Mouse (Mus musculus): ENCODE measurements around the gene Teddm1a.
"Not testable (repeated sequence)": the region's sequence is repeated elsewhere in the genome, so short reads cannot be mapped to it uniquely, and the experiment has no call there.

DNA sequence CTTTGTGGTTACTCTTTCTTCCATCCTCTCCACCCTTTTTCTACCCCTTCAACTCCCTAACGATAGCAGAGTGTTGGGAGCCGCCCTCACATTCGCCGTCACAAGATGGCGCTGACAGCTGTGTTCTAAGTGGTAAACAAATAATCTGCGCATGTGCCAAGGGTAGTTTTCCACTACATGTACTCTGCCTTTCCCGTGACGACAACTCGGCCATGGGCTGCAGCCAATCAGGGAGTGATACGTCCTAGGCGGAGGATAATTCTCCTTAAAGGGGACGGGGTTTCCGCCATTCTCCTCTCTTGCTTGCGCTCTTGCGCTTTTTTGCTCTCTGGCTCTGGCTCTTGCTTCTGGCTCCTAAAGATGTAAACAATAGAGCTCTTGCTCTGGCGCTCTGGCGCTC is 11.2 kb upstream of the Teddm1a start:
- not testable (repeated sequence) for TF ChIP-seq CTCF, EP300 (IDR thresholded peaks at IDR 0.05; ENCODE audit: low read depth)
